Comparison of ENCODE assay signal across 12 mouse cellular contexts in the genomic region with DNA sequence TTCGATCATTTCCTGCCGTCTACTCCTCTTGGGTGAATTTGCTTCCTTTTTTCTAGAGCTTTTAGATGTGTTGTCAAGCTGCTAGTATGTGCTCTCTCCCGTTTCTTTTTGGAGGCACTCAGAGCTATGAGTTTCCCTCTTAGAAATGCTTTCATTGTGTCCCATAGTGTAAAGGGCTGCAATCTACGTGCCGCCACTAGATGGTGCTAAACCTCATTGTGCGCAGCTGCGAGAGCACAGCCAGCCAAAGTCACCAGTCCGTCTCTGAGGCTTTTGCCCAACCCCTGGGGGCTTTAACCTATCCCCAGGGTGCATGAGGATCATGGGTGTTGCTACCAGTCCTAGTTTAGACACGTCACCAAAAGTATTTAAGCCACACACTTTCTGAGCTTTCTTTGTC. TPM values are rescaled to one million over a fixed set of nuclear protein-coding genes. Genes with fewer than 3 reads are reported as not detected.
A peak's percentile ranks its signal among the peaks of the same experiment; 100 is the strongest.
DNase-seq lines count a peak whose midpoint lies in the region.
"Had no signal": no experiment of that assay in that cellular context is flagged by ENCODE, and none has a peak within 500 bp of the region (broad histone marks: within the 10 kb centered on the region; RNA-seq: fewer than 3 reads in every experiment).

No protein-coding gene starts in this region.

- peak; percentile 32 to 36 for DNase-seq in B cell, adult 2 months
- peak; percentile 18 for DNase-seq in adrenal gland, adult 2 months
- DNase-seq in cerebellum, postnatal 36 days = peak; percentile 7 to 9
- DNase-seq in heart, adult 8-10 months (ENCODE audit: low spot score) = peak; percentile 5
- DNase-seq in kidney, adult 18-20 months = peak; percentile 49
- DNase-seq in layer of hippocampus, postnatal 25 days (ENCODE audit: extremely low spot score in 1 of 2, low spot score in 1 of 2) = peak; percentile 6 to 30
- DNase-seq in lung, postnatal 10 days = peak; percentile 38
- DNase-seq in right cerebral cortex, postnatal 14 days = peak; percentile 4

RNA-seq across cellular contexts. Expression of gene Scgb2b27, which starts 31.5 kb away (rescaled TPM):
- total RNA-seq in adrenal gland, adult 2 months (2021) = not detected
- polyA plus RNA-seq in adrenal gland, adult 2 months (2012; rRNA removed) = not detected in 2 replicates
- total RNA-seq in heart, adult 8-10 months (2022) = not detected
- not detected for total RNA-seq in layer of hippocampus, postnatal 25 days (2021)
- total RNA-seq: left cerebral cortex, postnatal 10 days had no signal
- polyA plus RNA-seq: C2C12; heart, embryonic 12.5 days; intestine, embryonic 16.5 days had no signal

RNA-seq across cellular contexts. Expression of gene Scgb2b26, which starts 37.4 kb away (rescaled TPM):
- total RNA-seq in adrenal gland, adult 2 months (2021) = not detected
- not detected in 2 replicates for polyA plus RNA-seq in adrenal gland, adult 2 months (2012; rRNA removed)
- total RNA-seq in heart, adult 8-10 months (2022) = not detected
- total RNA-seq in layer of hippocampus, postnatal 25 days (2021) = not detected
- total RNA-seq: left cerebral cortex, postnatal 10 days had no signal
- polyA plus RNA-seq: C2C12; heart, embryonic 12.5 days; intestine, embryonic 16.5 days had no signal

RNA-seq across cellular contexts. Expression of gene Scgb1b27, which starts 39.0 kb away (rescaled TPM):
- not detected for total RNA-seq in adrenal gland, adult 2 months (2021)
- not detected in 2 replicates for polyA plus RNA-seq in adrenal gland, adult 2 months (2012; rRNA removed)
- total RNA-seq in heart, adult 8-10 months (2022) = not detected
- not detected for total RNA-seq in layer of hippocampus, postnatal 25 days (2021)
- total RNA-seq: left cerebral cortex, postnatal 10 days had no signal
- polyA plus RNA-seq: C2C12; heart, embryonic 12.5 days; intestine, embryonic 16.5 days had no signal

Comparison
In these comparisons a context has a peak if more than half of its experiments do, and no peak if none do; other contexts are left out.
1. Peak in every context shown above with its lines: DNase-seq.